Mouse (Mus musculus) liver, embryonic 14 days (tissue): Measurements from ENCODE around the gene Wdr54. TPM values are rescaled to one million over a fixed set of nuclear protein-coding genes. Genes with fewer than 3 reads are reported as not detected.

Experiments
- polyA plus RNA-seq: library from polyadenylated mRNA; depleted of rRNA; stranded (reverse); fragments of >200 nt; gene quantifications from 2 replicates; pipeline ENCODE4 v1.2.3, GENCODE M21; 2012; rRNA removed

The Wdr54 gene
- polyA plus RNA-seq, result 0.29 and 0.36 TPM in 2 replicates

GRCm38 (mm10) chr6:83156259-83156684 lies at the start of gene Wdr54, which contains the start of gene 1700003E16Rik:
Wdr54 (minus strand) TSS chr6:83156397.
1700003E16Rik (plus strand) TSS chr6:83156404.

GRCm38 (mm10) chr6:83165607-83166242 lies 9.5 kb upstream of the Wdr54 start, which contains the start of gene Dctn1:
Dctn1 (plus strand) TSS chr6:83165920.

GRCm38 (mm10) chr6:83134951-83135513 lies 21.2 kb downstream of the Wdr54 start, which contains the start of gene Rtkn:
Rtkn (plus strand) TSS chr6:83135463.

GRCm38 (mm10) chr6:83125331-83125730 lies 30.9 kb downstream of the Wdr54 start, which contains the start of gene Ino80b:
Ino80b (minus strand) TSS chr6:83125431.

GRCm38 (mm10) chr6:83120930-83121862 lies 35.0 kb downstream of the Wdr54 start, which contains the start of gene Wbp1:
Wbp1 (minus strand) TSS chr6:83121559.

GRCm38 (mm10) chr6:83115011-83115671 lies 41.1 kb downstream of the Wdr54 start, which contains the start of gene Mogs:
Mogs (plus strand) TSS chr6:83115496.

GRCm38 (mm10) chr6:83108762-83109668 lies 47.2 kb downstream of the Wdr54 start, which contains the start of gene Mrpl53:
Mrpl53 (plus strand) TSS chr6:83109040.

GRCm38 (mm10) chr6:83101316-83101687 lies 54.9 kb downstream of the Wdr54 start, which contains the start of the genes Ccdc142 and Gm42688:
Ccdc142 (plus strand) TSS chr6:83101601.
Gm42688 (plus strand) TSS chr6:83101617.

Other genes starting within 250 kb of the Wdr54 start
- 0.02 and 0.05 TPM in 2 replicates for gene Sema4f, start 216.6 kb downstream of the Wdr54 start, polyA plus RNA-seq
- gene M1ap, start 209.5 kb downstream of the Wdr54 start, polyA plus RNA-seq, result 7.5 and 8.6 TPM in 2 replicates
- gene Dok1, start 122.9 kb downstream of the Wdr54 start, polyA plus RNA-seq, result 13.6 and 15.5 TPM in 2 replicates
- gene Loxl3, start 122.2 kb downstream of the Wdr54 start, polyA plus RNA-seq, result 1.2 and 1.5 TPM in 2 replicates
- 147 and 167 TPM in 2 replicates for gene Aup1, start 101.9 kb downstream of the Wdr54 start, polyA plus RNA-seq
- gene Htra2, start 101.1 kb downstream of the Wdr54 start, polyA plus RNA-seq, result 71.6 and 81.9 TPM in 2 replicates
- gene Dqx1, start 98.6 kb downstream of the Wdr54 start, polyA plus RNA-seq, result 6.2 and 8.0 TPM in 2 replicates
- gene Tlx2, start 86.1 kb downstream of the Wdr54 start, polyA plus RNA-seq, result not detected in 2 replicates
- 18.8 and 20.7 TPM in 2 replicates for gene Pcgf1, start 78.5 kb downstream of the Wdr54 start, polyA plus RNA-seq
- 0.18 and 0.19 TPM in 2 replicates for gene Lbx2, start 70.0 kb downstream of the Wdr54 start, polyA plus RNA-seq
- gene Ccdc142, start 54.8 kb downstream of the Wdr54 start, polyA plus RNA-seq, result 1.0 and 1.1 TPM in 2 replicates
- gene Gm42688, start 54.8 kb downstream of the Wdr54 start, polyA plus RNA-seq, result 2.1 TPM in 2 replicates
- 55.1 and 55.3 TPM in 2 replicates for gene Mrpl53, start 47.4 kb downstream of the Wdr54 start, polyA plus RNA-seq
- 32.2 and 34.8 TPM in 2 replicates for gene Mogs, start 40.9 kb downstream of the Wdr54 start, polyA plus RNA-seq
- gene Wbp1, start 34.8 kb downstream of the Wdr54 start, polyA plus RNA-seq, result 23.2 and 27.5 TPM in 2 replicates
- 11.3 and 11.9 TPM in 2 replicates for gene Ino80b, start 31.0 kb downstream of the Wdr54 start, polyA plus RNA-seq
- gene Rtkn, start 20.9 kb downstream of the Wdr54 start, polyA plus RNA-seq, result 9.4 and 10.2 TPM in 2 replicates
- 0.01 and 0.02 TPM in 2 replicates for gene 1700003E16Rik, start within 50 bp of the Wdr54 start, polyA plus RNA-seq
- 20.0 and 20.7 TPM in 2 replicates for gene Dctn1, start 9.5 kb upstream of the Wdr54 start, polyA plus RNA-seq
- gene Slc4a5, start 63.4 kb upstream of the Wdr54 start, polyA plus RNA-seq, result 1.2 and 1.3 TPM in 2 replicates
- gene Mthfd2, start 169.5 kb upstream of the Wdr54 start, polyA plus RNA-seq, result 47.3 and 52.6 TPM in 2 replicates
- gene Mob1a, start 169.6 kb upstream of the Wdr54 start, polyA plus RNA-seq, result 25.8 and 32.2 TPM in 2 replicates
- gene Bola3, start 192.8 kb upstream of the Wdr54 start, polyA plus RNA-seq, result 87.6 and 91.5 TPM in 2 replicates